Mouse (Mus musculus) cortical plate, adult 2 months (tissue): ENCODE data around the gene Impdh2.

Experiments used
- CTCF ChIP-seq: fragments of 200-500 bp; IDR thresholded peaks from 2 replicates; pipeline ENCODE4 v1.5.1; 2011; ENCODE audit warnings: mild to moderate bottlenecking, control low read depth, low read length; ENCODE audit not compliant: insufficient read depth; ENCODE audit errors: extremely low read depth
- POLR2A ChIP-seq: fragments of 200-500 bp; IDR thresholded peaks from 2 replicates; pipeline ENCODE4 v1.6.1; 2011; ENCODE audit warnings: mild to moderate bottlenecking, low read length, control low read depth; ENCODE audit not compliant: insufficient read depth; ENCODE audit errors: extremely low read depth

DNA sequence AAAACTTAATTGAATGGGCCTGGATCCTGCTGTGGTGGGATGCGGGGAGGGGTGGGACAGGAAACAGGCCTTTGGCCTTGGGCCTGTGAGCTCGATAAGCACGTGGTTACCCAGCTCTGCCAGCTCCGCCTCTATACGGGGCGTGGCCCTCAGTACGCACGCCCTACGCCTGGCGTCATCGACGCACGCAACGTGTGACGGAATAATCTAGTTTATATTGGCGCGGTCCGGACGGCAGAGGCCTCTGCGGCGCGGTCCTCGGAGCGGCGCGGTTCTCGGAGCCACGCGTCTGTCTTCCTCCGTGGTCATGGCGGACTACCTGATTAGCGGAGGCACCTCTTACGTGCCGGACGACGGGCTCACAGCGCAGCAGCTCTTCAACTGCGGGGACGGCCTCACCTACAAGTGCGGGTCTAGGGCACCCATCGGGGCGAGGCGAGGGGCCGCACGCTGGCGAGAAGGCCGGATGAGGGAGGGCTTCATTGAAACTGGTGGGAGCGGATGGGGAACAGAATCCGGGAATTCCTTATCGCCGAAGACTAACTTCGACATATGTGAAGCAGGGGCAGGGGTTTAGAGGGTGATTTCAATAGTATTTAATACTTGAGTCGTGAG is at the start of gene Impdh2:
- TF ChIP-seq CTCF (no peak), POLR2A (peak; percentile 92)
